Comparison of ENCODE assay signal across 10 mouse cellular contexts in genomic region chrX:103440803-103441202, GRCm38 (mm10). TPM values are rescaled to one million over a fixed set of nuclear protein-coding genes. Genes with fewer than 3 reads are reported as not detected.
DNase-seq lines count a peak whose midpoint lies in the region; ATAC-seq lines count a peak whose summit lies in the region.
"Had no signal": no experiment of that assay in that cellular context is flagged by ENCODE, and none has a peak within 500 bp of the region (broad histone marks: within the 10 kb centered on the region; RNA-seq: fewer than 3 reads in every experiment).

No protein-coding gene starts in this region.

- no peak overlapping the region for H3K4me2 ChIP-seq in forebrain, embryonic 16.5 days (ENCODE audit: low read length)

- no peaks in the 10 kb centered on the region for H3K4me1 ChIP-seq in forebrain, embryonic 16.5 days (replicated peaks; ENCODE audit: control insufficient read depth, insufficient read depth, low read length)
- H3K4me1 ChIP-seq: megakaryocyte, embryonic 14.5 days had no signal

- H3K36me3 ChIP-seq in forebrain, embryonic 16.5 days (ENCODE audit: control insufficient read depth, insufficient read depth), result no peaks in the 10 kb centered on the region

- peaks cover 19% of the 10 kb centered on the region; the same call in 1 of the 2 replicates for H3K27me3 ChIP-seq in forebrain, embryonic 16.5 days (replicated peaks; ENCODE audit: control insufficient read depth, insufficient read depth, low read length)

- 0% methylated on average over 1 of the region's 1 CpGs for WGBS in forebrain, embryonic 16.5 days

- peak; percentile 24 for DNase-seq in adrenal gland, adult 2 months
- DNase-seq in adrenal gland, postnatal 25 days, result no peak
- peak; percentile 6 to 61 for DNase-seq in left cerebral cortex, adult 9 months (ENCODE audit: low spot score in 2 of 2)
- no peak for DNase-seq in left cerebral cortex, adult 11 months (ENCODE audit: low spot score)
- peak; percentile 68 for DNase-seq in adipocyte (ENCODE audit: low spot score)
- DNase-seq in mesoderm, embryonic 11.5 days (ENCODE audit: low read depth, low spot score), result peak; percentile 70
- no peak for DNase-seq in gastrocnemius, postnatal 10 days

- ATAC-seq in forebrain, embryonic 16.5 days, result peak; percentile 63; the same call in 1 of the 2 replicates

- no peak overlapping the region for H3K27ac ChIP-seq in forebrain, embryonic 16.5 days (ENCODE audit: low read length)

- no peaks in the 10 kb centered on the region for H3K9me3 ChIP-seq in forebrain, embryonic 16.5 days (ENCODE audit: control insufficient read depth, low read length)
- H3K9me3 ChIP-seq: megakaryocyte, embryonic 14.5 days had no signal

- no peak overlapping the region for H3K4me3 ChIP-seq in forebrain, embryonic 16.5 days (replicated peaks; ENCODE audit: low read length)
- H3K4me3 ChIP-seq: megakaryocyte, embryonic 14.5 days had no signal

- H3K9ac ChIP-seq in forebrain, embryonic 16.5 days (replicated peaks; ENCODE audit: low read depth, low read length), result no peak overlapping the region

RNA-seq across cellular contexts. Expression of gene Gm26992, which starts 19.0 kb away (rescaled TPM):
- not detected for total RNA-seq in adrenal gland, adult 2 months (2021)
- polyA plus RNA-seq in adrenal gland, adult 2 months (2012; rRNA removed), result not detected in 2 replicates
- 2.6 TPM in 1 of 2 replicates, not detected in the other for total RNA-seq in adrenal gland, postnatal 25 days (2021)
- polyA plus RNA-seq in forebrain, embryonic 16.5 days (2015; fragmentation: Nextera tagmentation; extraction: Ambion mirVana), result not detected in 2 replicates
- total RNA-seq in gastrocnemius, postnatal 10 days (2021), result not detected
- polyA plus RNA-seq: gonadal fat pad, adult 2 months had no signal

RNA-seq across cellular contexts. Expression of gene Tsx, which starts 26.5 kb away (rescaled TPM):
- total RNA-seq in adrenal gland, adult 2 months (2021), result not detected
- not detected in 2 replicates for polyA plus RNA-seq in adrenal gland, adult 2 months (2012; rRNA removed)
- total RNA-seq in adrenal gland, postnatal 25 days (2021), result not detected in 2 replicates
- 0.27 and 0.52 TPM in 2 replicates for polyA plus RNA-seq in forebrain, embryonic 16.5 days (2015; fragmentation: Nextera tagmentation; extraction: Ambion mirVana)
- not detected for total RNA-seq in gastrocnemius, postnatal 10 days (2021)
- polyA plus RNA-seq: gonadal fat pad, adult 2 months had no signal

Comparison
In these comparisons a context has a peak if more than half of its experiments do, and no peak if none do; other contexts are left out.
1. DNase-seq: peak in adrenal gland, adult 2 months (single experiment), left cerebral cortex, adult 9 months (2 of 2), adipocyte (single experiment) and mesoderm, embryonic 11.5 days (single experiment); none in adrenal gland, postnatal 25 days (single experiment), left cerebral cortex, adult 11 months (single experiment) and gastrocnemius, postnatal 10 days (single experiment).